Mouse (Mus musculus): Measurements from ENCODE around the gene Kcnq2.

Kcnq2 gene

GRCm38 (mm10) chr2:181042376-181042775, 92.7 kb downstream of the Kcnq2 start:
- peak; percentile 25 for DNase-seq (ENCODE audit: low read depth, low spot score)

GRCm38 (mm10) chr2:181041941-181042340, 93.2 kb downstream of the Kcnq2 start:
- peak; percentile 21 for DNase-seq (ENCODE audit: low read depth, low spot score)

- DNase-seq (ENCODE audit: low read depth, low spot score): peak; percentile 66
These were observed 95.8 kb downstream of the Kcnq2 start for GRCm38 (mm10) chr2:181039356-181039680.

GRCm38 (mm10) chr2:181038644-181039355, 96.3 kb downstream of the Kcnq2 start:
- DNase-seq (ENCODE audit: low read depth, low spot score): no peak

- DNase-seq (ENCODE audit: low read depth, low spot score): no peak
These were observed 98.5 kb downstream of the Kcnq2 start for GRCm38 (mm10) chr2:181036561-181036960.

- no peak for DNase-seq (ENCODE audit: low read depth, low spot score)
These were observed 99.9 kb downstream of the Kcnq2 start for GRCm38 (mm10) chr2:181035186-181035585.

DNA sequence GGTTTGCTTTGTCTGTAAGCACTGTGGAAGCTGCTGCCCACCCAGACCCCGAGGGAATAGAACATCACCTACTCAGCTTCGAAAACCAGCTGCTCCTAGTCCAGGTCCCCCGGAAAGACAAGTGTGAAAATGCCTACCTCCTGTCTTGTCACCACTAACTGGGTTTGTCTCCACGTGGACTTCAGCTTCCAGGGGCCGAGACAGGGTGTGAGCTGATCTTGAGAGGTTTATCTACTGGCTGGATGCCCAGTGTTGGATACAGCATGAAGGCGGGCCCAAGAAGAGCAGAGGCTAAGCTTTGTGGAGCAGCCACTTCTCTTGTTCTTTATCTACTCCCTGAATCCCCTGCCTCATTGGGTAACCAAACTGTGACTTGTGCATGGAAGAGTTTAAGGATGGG, 101.8 kb downstream of the Kcnq2 start:
- DNase-seq (ENCODE audit: low read depth, low spot score): no peak

DNA sequence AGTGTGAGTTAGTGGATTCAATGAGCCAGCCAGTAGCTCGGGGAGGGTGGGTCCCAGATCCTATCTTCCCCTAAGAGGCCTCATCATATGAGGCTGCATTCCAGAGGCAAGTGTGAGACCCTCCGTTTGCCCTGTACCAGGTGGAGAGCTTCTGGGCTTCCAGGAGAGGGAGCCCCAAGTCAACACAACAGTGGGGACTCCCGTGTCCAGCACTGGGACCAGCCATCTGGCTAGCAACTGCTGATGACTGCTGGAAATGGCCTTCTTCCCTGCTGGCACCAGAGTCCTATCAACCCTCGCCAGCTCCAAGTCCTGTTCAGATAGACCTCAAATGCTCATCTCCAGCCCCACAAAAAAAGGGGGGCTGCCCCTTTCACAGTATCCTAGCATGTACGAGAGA, 102.7 kb downstream of the Kcnq2 start:
- peak; percentile 45 for DNase-seq (ENCODE audit: low read depth, low spot score)

GRCm38 (mm10) chr2:181031406-181031934, 103.6 kb downstream of the Kcnq2 start:
- DNase-seq (ENCODE audit: low read depth, low spot score): no peak
